Mouse (Mus musculus) midbrain, embryonic 14.5 days (tissue): ENCODE measurements around the gene Gm20388. TPM values are rescaled to one million over a fixed set of nuclear protein-coding genes. Genes with fewer than 3 reads are reported as not detected.

Experiments used
- ATAC-seq: fragments of 200-750 bp; cut with Nextera tagmentation; 2 replicates; pipeline ENCODE4 v1.8.0; 2017; ENCODE audit warnings: moderate number of reproducible peaks, moderate library complexity; ENCODE audit not compliant: low FRiP score, low TSS enrichment
- DNase-seq: peaks from one replicate; pipeline ENCODE4 v3.0.0-alpha.2; 2015
- H3K27ac ChIP-seq: fragments of 300-500 bp; sonication (generic); replicated peaks from 2 replicates; pipeline ENCODE4 v1.5.1; 2014; ENCODE audit warnings: mild to moderate bottlenecking, low read depth, low read length, moderate library complexity
- H3K27me3 ChIP-seq: fragments of 300-500 bp; sonication (generic); 2 replicates; pipeline ENCODE4 v1.6.1; 2014; ENCODE audit warnings: low read length, control low read depth, mixed read lengths; ENCODE audit not compliant: control insufficient read depth, insufficient read depth
- H3K36me3 ChIP-seq: fragments of 300-500 bp; sonication (generic); 2 replicates; pipeline ENCODE4 v1.6.1; 2014; ENCODE audit warnings: low read length, control low read depth; ENCODE audit not compliant: control insufficient read depth, insufficient read depth
- H3K4me1 ChIP-seq: fragments of 300-500 bp; sonication (generic); 2 replicates; pipeline ENCODE4 v1.6.1; 2014; ENCODE audit warnings: mild to moderate bottlenecking, antibody characterized with exemption, low read length, control low read depth; ENCODE audit not compliant: control insufficient read depth, insufficient read depth
- H3K4me2 ChIP-seq: fragments of 300-500 bp; sonication (generic); 2 replicates; pipeline ENCODE4 v1.6.1; 2014; ENCODE audit warnings: mild to moderate bottlenecking, low read length, moderate library complexity
- H3K4me3 ChIP-seq: fragments of 300-500 bp; sonication (generic); replicated peaks from 2 replicates; pipeline ENCODE4 v1.5.1; 2014; ENCODE audit warnings: low read depth, low read length
- H3K9ac ChIP-seq: fragments of 300-500 bp; sonication (generic); replicated peaks from 2 replicates; pipeline ENCODE4 v1.6.1; 2014; ENCODE audit warnings: mild to moderate bottlenecking, low read length, moderate library complexity
- H3K9me3 ChIP-seq: fragments of 300-500 bp; sonication (generic); 2 replicates; pipeline ENCODE4 v1.6.1; 2016; ENCODE audit warnings: low read length, control low read depth, mixed read lengths; ENCODE audit not compliant: control insufficient read depth
- WGBS: fragments of 180-500 bp; shearing (Covaris S2); extraction: QIAGEN DNeasy Blood & Tissue Kit; methylation state at CpG from one replicate; pipeline ENCODE4 v1.1.7; 2014; 5-methylcytosine and 5-hydroxymethylcytosine counted together
- polyA plus RNA-seq: library from polyadenylated mRNA; unstranded; fragments of >200 nt; fragmentation: Nextera tagmentation; extraction: Ambion mirVana; gene quantifications from 2 replicates; pipeline ENCODE4 v1.2.1, GENCODE M21; 2014

The Gm20388 gene
- polyA plus RNA-seq, 1 experiment from 2014 or later: 4.1 TPM

- Histone ChIP-seq H3K9me3 (no peaks in the 10 kb centered on the region), H3K27ac (no peak overlapping the region), H3K27me3 (no peaks in the 10 kb centered on the region; the same call in none of the 2 replicates), H3K4me3 (no peak overlapping the region), H3K4me1 (peaks cover 19% of the 10 kb centered on the region), H3K4me2 (no peak overlapping the region), H3K9ac (no peak overlapping the region), H3K36me3 (peaks cover 10% of the 10 kb centered on the region; the same call in 1 of the 2 replicates)
- 73% methylated on average over 11 of the region's 11 CpGs for WGBS
- ATAC-seq (no peak), DNase-seq (no peak)
These were observed 3323.1 kb downstream of the Gm20388 start for GRCm38 (mm10) chr8:123233760-123234159.

GRCm38 (mm10) chr8:123234918-123235519 lies 3324.4 kb downstream of the Gm20388 start:
- ATAC-seq (no peak), DNase-seq (peak; percentile 58)
- Histone ChIP-seq H3K27ac (no peak overlapping the region), H3K4me2 (peak overlapping the region; percentile 77), H3K36me3 (0 out of 2 replicates have a peak, but pooled peaks cover 3% of the 10 kb centered on the region), H3K9ac (peak overlapping the region; percentile 47), H3K9me3 (no peaks in the 10 kb centered on the region), H3K27me3 (no peaks in the 10 kb centered on the region; the same call in none of the 2 replicates), H3K4me3 (peak overlapping the region; percentile 43), H3K4me1 (peaks cover 19% of the 10 kb centered on the region)
- 35% methylated on average over 13 of the region's 13 CpGs for WGBS

GRCm38 (mm10) chr8:123235520-123236497 lies 3325.2 kb downstream of the Gm20388 start, which contains the start of gene Spata2l:
TSS of gene Spata2l (minus strand) at chr8:123236233.
- DNase-seq (peak; percentile 82), ATAC-seq (peak; percentile 79)
- Histone ChIP-seq H3K4me3 (peak within 1 kb of the TSS; percentile 43), H3K4me2 (peak within 1 kb of the TSS; percentile 77), H3K27me3 (no peaks in the 10 kb centered on the region; the same call in none of the 2 replicates), H3K9ac (peak within 1 kb of the TSS; percentile 47), H3K9me3 (no peaks in the 10 kb centered on the region), H3K27ac (no peak within 1 kb of the TSS), H3K36me3 (no peaks in the 10 kb centered on the region), H3K4me1 (peaks cover 19% of the 10 kb centered on the region)
- WGBS: under 1% methylated on average over 57 of the region's 57 CpGs

GRCm38 (mm10) chr8:123239398-123239797 lies 3328.8 kb downstream of the Gm20388 start:
- peaks cover 19% of the 10 kb centered on the region for H3K4me1 ChIP-seq
- no peak overlapping the region for H3K9ac ChIP-seq
- ATAC-seq: no peak
- H3K4me2 ChIP-seq: no peak overlapping the region
- WGBS: 79% methylated on average over 10 of the region's 10 CpGs
- no peaks in the 10 kb centered on the region; the same call in 1 of the 2 replicates for H3K27me3 ChIP-seq
- H3K27ac ChIP-seq: no peak overlapping the region
- H3K36me3 ChIP-seq: peaks cover 32% of the 10 kb centered on the region
- H3K9me3 ChIP-seq: no peaks in the 10 kb centered on the region
- no peak for DNase-seq
- H3K4me3 ChIP-seq: no peak overlapping the region

- Histone ChIP-seq H3K9ac (no peak overlapping the region), H3K27ac (no peak overlapping the region), H3K36me3 (peaks cover 62% of the 10 kb centered on the region), H3K4me3 (no peak overlapping the region), H3K9me3 (no peaks in the 10 kb centered on the region), H3K27me3 (no peaks in the 10 kb centered on the region), H3K4me2 (no peak overlapping the region), H3K4me1 (no peaks in the 10 kb centered on the region)
- DNase-seq (no peak), ATAC-seq (no peak)
- 90% methylated on average over 7 of the region's 7 CpGs for WGBS
These were observed 3331.7 kb downstream of the Gm20388 start for GRCm38 (mm10) chr8:123242107-123242923.

- H3K4me3 ChIP-seq: no peak overlapping the region
- no peak for ATAC-seq
- no peaks in the 10 kb centered on the region for H3K27me3 ChIP-seq
- H3K4me1 ChIP-seq: no peaks in the 10 kb centered on the region
- no peak overlapping the region for H3K27ac ChIP-seq
- no peak overlapping the region for H3K4me2 ChIP-seq
- H3K36me3 ChIP-seq: peaks cover 69% of the 10 kb centered on the region
- no peaks in the 10 kb centered on the region for H3K9me3 ChIP-seq
- H3K9ac ChIP-seq: no peak overlapping the region
- 77% methylated on average over 11 of the region's 11 CpGs for WGBS
- no peak for DNase-seq
These were observed 3332.4 kb downstream of the Gm20388 start for GRCm38 (mm10) chr8:123243053-123243452.

- Histone ChIP-seq H3K4me1 (no peaks in the 10 kb centered on the region), H3K36me3 (peaks cover 82% of the 10 kb centered on the region), H3K4me2 (no peak overlapping the region), H3K27me3 (no peaks in the 10 kb centered on the region), H3K9ac (no peak overlapping the region), H3K27ac (no peak overlapping the region), H3K9me3 (no peaks in the 10 kb centered on the region), H3K4me3 (no peak overlapping the region)
- WGBS: 97% methylated on average over 4 of the region's 4 CpGs
- no peak for DNase-seq
- ATAC-seq: no peak
These were observed 3333.7 kb downstream of the Gm20388 start for GRCm38 (mm10) chr8:123244382-123244781.

GRCm38 (mm10) chr8:123245543-123245942 lies 3334.9 kb downstream of the Gm20388 start:
- Histone ChIP-seq H3K4me3 (no peak overlapping the region), H3K4me1 (no peaks in the 10 kb centered on the region), H3K27me3 (no peaks in the 10 kb centered on the region), H3K4me2 (no peak overlapping the region), H3K27ac (no peak overlapping the region), H3K9ac (no peak overlapping the region), H3K9me3 (no peaks in the 10 kb centered on the region), H3K36me3 (peaks cover 92% of the 10 kb centered on the region)
- ATAC-seq (no peak), DNase-seq (no peak)
- WGBS: 95% methylated on average over 12 of the region's 12 CpGs
